Mouse (Mus musculus) kidney, adult 8-10 months (tissue): ENCODE measurements around the gene Prrt4.
"Not testable (repeated sequence)": the region's sequence is repeated elsewhere in the genome, so short reads cannot be mapped to it uniquely, and the experiment has no call there.

ENCODE experiments used
- DNase-seq, 2 experiments: peaks; one replicate each; pipeline ENCODE4 v3.0.0; 2022

Prrt4 gene

GRCm38 (mm10) chr6:29198309-29199222 is 19.2 kb upstream of the Prrt4 start:
- peak; percentile 86 to 92 for DNase-seq

GRCm38 (mm10) chr6:29195846-29196698 is 16.7 kb upstream of the Prrt4 start:
- peak; percentile 30 to 34 for DNase-seq

DNA sequence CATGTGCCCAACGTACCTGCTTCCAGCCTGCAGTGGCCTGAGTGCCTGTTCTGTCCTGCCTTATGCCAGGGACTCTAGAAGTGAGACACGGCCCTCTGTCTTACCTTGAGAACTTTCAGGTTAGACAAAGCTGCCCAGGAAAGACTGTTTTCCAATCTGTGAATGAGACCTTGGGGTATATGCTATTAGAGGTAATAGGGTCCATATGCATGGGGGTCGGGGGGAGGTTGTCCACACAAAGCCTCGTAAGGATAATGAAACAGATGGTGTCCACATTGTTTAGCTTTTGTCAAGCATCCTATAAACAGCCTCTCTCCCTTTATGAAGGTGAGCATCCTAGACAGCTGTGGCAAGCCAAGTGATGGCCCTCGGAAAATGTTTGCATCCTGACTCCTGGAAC is 15.8 kb upstream of the Prrt4 start:
- DNase-seq: peak in 1 of 2 experiments; percentile 0

DNA sequence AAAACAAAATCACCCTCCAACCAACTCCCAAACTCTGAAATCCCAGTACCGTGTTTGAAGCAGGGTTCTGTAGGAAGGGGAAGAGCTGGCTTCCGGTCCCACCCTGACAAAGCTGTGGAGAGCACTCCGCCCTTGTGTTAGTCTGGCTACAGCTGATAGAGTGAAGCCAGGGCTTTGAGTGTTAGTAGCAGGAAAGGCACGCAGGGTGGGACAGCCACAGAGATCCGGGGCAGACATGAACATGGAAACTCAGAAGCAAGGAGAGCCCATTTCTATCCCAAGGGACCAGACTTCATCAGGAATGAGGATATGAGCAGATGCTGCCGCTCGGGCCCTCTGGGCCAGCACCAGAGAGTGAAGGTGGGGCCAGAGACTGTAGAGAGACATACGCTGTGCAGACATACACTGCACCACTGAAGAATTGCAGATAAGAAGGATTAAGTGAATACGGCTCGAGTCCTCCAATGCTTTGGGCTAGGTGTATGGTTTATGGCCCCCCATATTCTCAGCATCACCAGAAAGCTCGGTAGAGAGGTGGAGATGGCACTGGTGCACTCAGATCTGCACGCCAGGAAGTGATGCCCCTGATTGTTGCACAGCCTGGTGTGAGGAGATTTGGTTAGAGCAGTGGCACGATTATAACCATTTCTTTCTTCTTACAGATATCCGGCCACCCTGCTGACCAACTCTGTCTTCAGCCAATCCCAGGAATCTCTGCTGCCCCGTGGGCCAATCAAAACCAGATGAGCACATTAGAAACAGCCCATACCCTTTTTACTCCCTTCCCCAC is 14.8 kb upstream of the Prrt4 start:
- DNase-seq: peak; percentile 19 to 46

GRCm38 (mm10) chr6:29187936-29188335 is 8.6 kb upstream of the Prrt4 start:
- DNase-seq: no peak

DNA sequence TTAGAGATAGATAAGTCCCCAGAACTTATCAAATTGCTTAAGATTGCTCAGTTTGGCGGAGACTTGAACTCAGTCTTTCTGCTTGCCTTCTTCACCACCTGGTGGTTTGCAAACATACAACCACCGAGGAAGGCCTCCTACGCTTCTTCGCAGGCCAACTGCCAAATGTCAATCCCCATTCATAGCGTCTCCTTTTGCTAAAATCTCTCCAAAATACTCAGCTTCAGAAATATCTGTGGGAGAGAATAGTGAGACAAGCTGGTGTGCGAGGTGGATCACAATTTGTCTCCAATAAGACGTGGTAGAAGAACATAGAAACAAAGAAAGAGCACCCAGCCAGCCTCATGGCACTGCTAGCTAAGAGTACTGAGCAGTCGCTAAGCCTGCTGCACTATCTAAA is 459 bp upstream of the Prrt4 start:
- no peak for DNase-seq

- DNase-seq: no peak
These were observed 1.2 kb downstream of the Prrt4 start for GRCm38 (mm10) chr6:29177901-29178879.

DNA sequence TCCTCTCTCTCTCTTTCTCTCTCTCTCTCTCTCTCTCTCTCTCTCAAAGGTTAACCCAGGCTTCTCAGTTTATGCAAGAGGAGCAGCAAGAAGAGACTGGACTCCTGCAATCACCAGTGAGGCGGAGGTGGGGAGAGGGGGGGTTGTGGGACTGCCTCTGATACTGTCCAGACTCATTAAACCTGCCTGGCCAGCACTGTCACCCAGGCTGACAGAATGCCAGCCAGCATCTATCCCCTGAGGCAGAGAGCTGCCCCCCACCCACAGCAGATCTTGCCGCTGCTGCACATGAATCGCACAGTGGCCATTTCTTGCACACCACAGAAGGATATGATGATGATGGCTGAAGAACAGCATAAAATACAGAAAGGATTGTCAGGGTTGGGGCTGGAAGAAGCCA is 4.3 kb downstream of the Prrt4 start:
- no peak for DNase-seq

DNA sequence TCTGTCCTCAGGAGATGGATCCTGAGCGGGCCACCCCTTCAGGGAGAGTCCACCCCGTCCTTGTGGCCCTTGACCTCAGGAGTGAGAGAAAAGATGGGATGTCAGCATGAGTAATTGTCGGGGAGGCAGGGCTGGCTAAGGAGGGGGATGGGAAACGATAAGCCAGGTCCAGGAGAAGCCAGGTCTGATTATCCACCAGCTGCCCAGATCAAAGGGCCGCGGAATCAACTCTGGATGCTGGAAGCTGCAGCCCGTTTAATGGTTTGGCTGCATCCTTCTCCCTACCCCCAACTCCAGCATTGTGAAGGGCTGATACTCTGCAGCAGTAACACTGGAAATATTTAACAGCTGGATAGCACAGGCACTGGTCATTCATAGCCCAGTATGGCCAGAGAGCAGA is 5.0 kb downstream of the Prrt4 start:
- no peak for DNase-seq

DNA sequence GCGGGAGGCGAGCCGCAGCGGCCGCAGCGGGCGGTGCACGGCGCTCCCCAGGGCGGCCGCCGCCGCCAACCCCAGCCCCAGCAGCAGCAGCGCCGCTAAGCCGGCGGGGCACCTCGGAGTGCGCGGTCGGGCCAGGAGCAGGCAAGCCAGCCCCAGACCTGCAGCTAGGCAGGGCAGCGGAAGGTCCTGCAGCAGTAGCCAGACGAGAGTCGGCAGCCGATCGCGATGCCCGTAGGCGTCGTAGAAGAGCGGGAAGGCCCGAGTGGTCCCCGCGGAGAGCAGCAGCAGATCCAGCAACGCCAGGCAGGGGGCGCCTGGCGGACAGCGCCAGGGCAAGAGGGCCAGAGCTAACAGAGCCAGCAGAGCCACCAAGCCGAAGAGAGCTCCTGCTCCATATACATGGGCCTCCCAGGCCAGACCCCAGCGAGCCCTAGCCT is 8.4 kb downstream of the Prrt4 start:
- peak; percentile 65 to 71 for DNase-seq

DNA sequence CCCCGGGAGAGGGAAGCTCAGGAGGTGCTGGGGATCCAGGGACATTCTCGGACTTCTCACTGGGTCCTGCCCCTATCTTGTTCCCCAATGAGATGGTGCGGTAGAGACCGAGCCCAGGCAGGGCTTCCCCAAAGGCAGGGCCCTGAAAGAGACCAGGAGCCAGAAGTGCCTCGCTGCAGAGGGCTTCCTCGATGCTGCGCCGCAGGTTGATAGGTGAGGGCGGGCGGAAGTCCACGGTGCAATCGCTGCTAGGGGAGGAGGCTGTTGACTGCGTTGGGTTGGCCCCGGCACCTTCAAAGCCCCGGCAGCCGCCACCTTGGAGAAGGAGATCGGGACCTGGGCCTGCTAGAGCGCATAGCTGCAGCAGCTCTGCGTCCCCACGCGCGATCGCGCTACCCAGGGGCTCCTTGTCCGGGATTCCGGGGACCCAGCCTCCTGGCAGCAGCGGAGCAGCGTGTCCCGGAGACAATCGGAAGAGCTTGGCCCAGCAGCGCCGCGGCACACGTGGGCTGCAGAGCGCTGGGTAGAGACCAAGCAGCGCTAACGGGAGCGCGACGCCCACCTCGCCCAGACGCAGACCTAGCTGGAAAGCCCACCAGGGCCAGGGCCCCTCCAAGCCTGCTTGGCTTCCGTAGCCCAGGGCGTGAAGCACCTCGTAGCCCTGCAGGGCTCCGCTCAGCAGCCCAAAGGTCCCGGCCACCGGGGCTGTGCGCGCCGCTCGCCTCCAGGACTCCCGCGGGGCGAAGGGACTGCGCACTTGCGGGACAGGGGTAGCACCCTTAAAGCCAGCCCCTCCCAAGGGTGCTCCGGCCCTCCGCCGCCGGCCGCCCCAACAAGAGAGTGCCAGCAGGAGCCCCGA is 9.1 kb downstream of the Prrt4 start:
- DNase-seq: peak in 1 of 2 experiments; percentile 19

DNA sequence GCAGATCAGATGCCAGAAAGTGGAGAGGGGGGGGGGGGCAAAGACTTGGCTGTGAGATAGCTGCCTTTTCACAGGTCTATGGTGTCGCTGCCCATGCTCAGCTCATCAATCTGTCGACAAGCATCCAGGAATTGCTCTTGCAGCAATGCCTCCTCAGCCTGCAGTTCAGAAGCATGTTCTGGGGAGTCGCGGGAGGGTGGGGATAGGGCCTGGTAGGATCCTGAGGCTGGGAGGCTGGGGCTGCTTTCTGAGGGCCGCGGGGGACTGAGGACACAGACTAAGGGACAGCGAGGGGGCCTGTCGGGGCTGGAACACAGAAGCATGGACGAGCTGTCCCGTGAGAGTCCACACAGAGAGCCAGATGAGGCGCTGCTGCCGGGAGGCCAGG is 9.7 kb downstream of the Prrt4 start:
- DNase-seq: no peak

GRCm38 (mm10) chr6:29168871-29169270 is 10.5 kb downstream of the Prrt4 start:
- no peak for DNase-seq

- peak; percentile 40 to 46 for DNase-seq
These were observed 13.2 kb downstream of the Prrt4 start for GRCm38 (mm10) chr6:29166196-29166595.

DNA sequence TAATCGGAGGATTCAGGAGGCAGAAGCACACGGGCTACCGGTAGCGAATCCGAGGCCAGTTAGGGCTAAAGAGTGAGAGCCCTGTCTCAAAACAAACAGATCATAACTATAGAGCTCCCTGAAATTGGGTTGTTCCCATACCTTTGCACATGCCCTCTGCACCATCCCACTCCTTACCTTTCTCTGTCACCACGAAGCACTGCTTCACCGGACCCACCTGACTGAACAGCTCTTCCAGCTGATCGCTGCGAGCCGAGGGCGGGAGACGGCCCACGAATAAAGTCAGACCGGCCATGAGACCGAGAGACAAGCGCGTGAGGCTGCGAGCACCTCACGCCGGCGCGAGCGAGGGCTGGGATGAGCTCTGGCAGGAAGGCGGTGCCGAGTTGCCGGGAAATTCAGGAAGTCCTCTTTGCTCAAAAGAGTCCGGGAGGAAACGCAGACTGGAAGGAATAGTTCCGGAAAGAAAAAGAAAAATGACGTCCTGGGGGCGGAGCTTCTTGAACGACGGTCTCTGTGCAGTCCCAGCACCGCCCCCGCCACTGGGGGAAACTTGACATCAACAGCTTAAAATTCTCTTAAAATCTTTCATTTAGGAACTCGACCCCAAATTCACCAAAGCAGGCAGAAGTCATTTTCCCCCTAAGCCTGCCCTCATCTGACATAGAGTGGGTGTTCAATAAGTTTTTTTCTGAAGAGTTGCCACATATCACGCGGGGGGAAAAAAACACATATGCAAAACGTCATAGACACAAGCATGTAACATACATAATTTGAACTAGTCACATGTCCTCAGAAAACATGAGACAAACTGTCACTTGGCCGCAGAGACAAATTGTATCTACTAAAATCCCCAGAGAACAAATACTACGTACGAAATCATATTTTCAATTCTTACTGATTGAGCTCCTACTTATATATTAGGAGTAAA is 14.8 kb downstream of the Prrt4 start, which contains the start of gene Rbm28:
Gene Rbm28 (minus strand): TSS at position 693 of the 931 bp plus-strand sequence.
- peak; percentile 85 to 91 for DNase-seq

DNA sequence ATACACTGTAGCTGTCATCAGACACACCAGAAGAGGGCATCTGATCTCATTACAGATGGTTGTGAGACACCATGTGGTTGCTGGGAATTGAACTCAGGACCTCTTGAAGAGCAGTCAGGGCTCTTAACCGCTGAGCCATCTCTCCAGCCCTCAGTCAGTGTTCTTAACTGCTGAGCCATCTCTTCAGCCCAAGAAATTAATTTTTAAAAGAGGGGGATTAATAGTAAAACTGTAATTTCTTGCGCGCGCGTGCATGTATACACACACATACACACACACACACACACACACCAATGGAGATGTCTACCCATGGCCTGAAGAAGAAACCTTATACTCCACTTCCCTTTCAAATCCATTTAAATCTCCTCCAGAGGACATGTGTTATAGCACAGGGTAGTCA is 18.1 kb downstream of the Prrt4 start:
- not testable (repeated sequence) for DNase-seq

DNA sequence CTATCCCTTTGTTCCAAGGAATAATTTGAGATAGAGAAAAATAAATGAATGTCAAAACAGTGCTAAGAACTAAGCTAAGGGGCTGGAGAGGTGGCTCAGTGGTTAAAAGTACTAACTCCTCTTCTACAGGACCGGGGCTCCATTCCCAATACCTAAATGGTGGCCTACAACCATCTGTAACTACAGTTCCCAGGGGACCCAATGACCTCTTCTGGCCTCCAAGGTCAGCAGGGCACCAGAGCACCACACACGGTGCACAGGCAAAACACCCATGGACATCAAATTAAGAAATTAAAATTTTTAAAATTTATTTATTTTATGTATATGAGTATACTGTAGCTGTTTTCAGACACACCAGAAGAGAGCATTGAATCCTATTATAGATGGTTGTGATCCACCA is 18.6 kb downstream of the Prrt4 start:
- no peak for DNase-seq

DNA sequence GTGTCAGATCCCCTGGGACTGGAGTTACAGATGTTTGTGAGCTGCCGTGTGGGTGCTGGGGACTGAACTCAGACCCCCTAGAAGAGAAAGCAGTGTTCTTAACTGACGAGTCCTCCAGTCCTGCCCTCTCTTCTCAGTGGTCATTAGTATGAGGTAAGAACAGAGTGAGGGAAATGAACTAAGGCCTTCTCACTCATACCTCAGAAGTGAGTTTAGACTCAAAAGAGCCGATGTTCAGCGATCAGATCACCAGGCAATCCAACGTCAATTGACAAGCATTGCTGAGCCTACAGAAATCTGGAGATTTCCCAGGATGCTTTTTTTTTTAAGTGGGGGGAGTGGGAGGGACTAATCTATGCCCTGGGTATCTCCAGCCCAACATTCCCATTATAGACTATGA is 23.1 kb downstream of the Prrt4 start:
- no peak for DNase-seq

DNA sequence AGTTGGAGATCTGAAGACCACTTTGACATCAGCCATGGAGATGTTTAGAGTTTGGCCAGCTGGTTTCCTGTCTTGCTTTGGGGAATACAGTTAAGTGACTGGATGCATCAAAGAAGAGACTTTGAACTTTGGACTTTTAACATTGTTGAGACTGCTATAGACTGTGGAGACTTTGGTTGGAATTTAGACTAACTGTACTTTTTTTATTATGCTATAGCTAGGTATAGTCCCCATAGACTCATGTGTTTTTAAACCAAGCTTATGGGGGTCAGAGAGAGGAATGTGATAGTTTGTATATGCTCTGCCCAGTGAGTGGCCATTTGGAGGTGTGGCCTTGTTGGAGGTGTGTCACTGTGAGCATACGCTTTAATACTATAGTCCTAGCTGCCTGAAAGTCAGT is 29.4 kb downstream of the Prrt4 start:
- no peak for DNase-seq
